Mouse (Mus musculus) E14TG2a.4 (cell line): ENCODE measurements around the gene Pcgf3.

Experiments
- CTCF ChIP-seq: conservative IDR thresholded peaks from 2 replicates; pipeline ENCODE4 v1.5.1; 2014; ENCODE audit warnings: low read length
- NANOG ChIP-seq: IDR thresholded peaks from 2 replicates; pipeline ENCODE4 v1.6.1; 2014; ENCODE audit warnings: borderline replicate concordance, low read length, mixed read lengths
- POU5F1 ChIP-seq: IDR thresholded peaks from 2 replicates; pipeline ENCODE4 v1.6.1; 2014; ENCODE audit warnings: low read length, borderline replicate concordance

DNA sequence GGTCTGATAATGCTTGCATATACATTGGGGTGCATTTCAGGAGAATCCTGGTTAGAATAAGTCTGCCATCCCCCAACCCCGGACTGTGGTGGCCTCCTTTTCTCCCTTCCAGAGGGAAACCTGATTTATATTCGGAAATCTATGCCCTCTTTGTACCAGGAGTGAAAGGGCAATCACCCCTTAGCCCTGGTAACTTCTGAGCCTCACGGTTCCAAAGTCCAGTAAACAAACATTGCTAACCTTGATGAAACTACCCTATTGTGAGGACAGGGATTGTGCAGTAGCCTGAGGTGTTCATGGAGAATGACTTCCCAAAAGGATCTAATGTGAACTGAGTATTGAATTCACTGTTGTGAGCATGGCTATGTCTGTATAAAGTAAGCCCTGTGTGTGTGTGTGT lies 6.9 kb upstream of the Pcgf3 start:
- TF ChIP-seq CTCF (no peak), POU5F1 (no peak), NANOG (no peak)
